Mouse (Mus musculus) CD4-positive helper T cell, adult 2 months (primary cell): ENCODE data around the gene Fxyd6.

Source experiments
- DNase-seq: peaks from one replicate; pipeline ENCODE4 v3.0.0-alpha.2; 2012; ENCODE audit warnings: low read depth, missing footprints, low spot score

The Fxyd6 gene

GRCm38 (mm10) chr9:45411803-45412202 is 41.8 kb downstream of the Fxyd6 start:
- DNase-seq, result peak; percentile 71

GRCm38 (mm10) chr9:45412287-45412686 is 42.3 kb downstream of the Fxyd6 start:
- peak; percentile 86 for DNase-seq

- no peak for DNase-seq
Measured at GRCm38 (mm10) chr9:45412700-45413477, 42.9 kb downstream of the Fxyd6 start.

- peak; percentile 43 for DNase-seq
Measured at GRCm38 (mm10) chr9:45413478-45414140, 43.6 kb downstream of the Fxyd6 start.

GRCm38 (mm10) chr9:45415912-45416311 is 45.9 kb downstream of the Fxyd6 start:
- DNase-seq, result no peak

- DNase-seq, result peak; percentile 82
Measured at GRCm38 (mm10) chr9:45417245-45417644, 47.3 kb downstream of the Fxyd6 start.

GRCm38 (mm10) chr9:45418252-45418651 is 48.3 kb downstream of the Fxyd6 start:
- DNase-seq, result no peak

- DNase-seq, result peak; percentile 32
Measured at GRCm38 (mm10) chr9:45421209-45421608, 51.2 kb downstream of the Fxyd6 start.

GRCm38 (mm10) chr9:45422761-45423298 is 52.8 kb downstream of the Fxyd6 start:
- no peak for DNase-seq

GRCm38 (mm10) chr9:45426456-45426855 is 56.5 kb downstream of the Fxyd6 start, which contains the start of gene Dscaml1:
TSS of gene Dscaml1 (plus strand) at chr9:45426628.
- DNase-seq, result no peak

- DNase-seq, result no peak
Measured at GRCm38 (mm10) chr9:45429392-45429791, 59.4 kb downstream of the Fxyd6 start.

- DNase-seq, result no peak
Measured at GRCm38 (mm10) chr9:45429951-45430697, 60.1 kb downstream of the Fxyd6 start.

GRCm38 (mm10) chr9:45430698-45430959 is 60.6 kb downstream of the Fxyd6 start:
- no peak for DNase-seq

GRCm38 (mm10) chr9:45431150-45431549 is 61.2 kb downstream of the Fxyd6 start:
- DNase-seq, result no peak

GRCm38 (mm10) chr9:45432639-45433038 is 62.7 kb downstream of the Fxyd6 start:
- DNase-seq, result no peak

GRCm38 (mm10) chr9:45433119-45433518 is 63.1 kb downstream of the Fxyd6 start:
- no peak for DNase-seq

- DNase-seq, result no peak
Measured at GRCm38 (mm10) chr9:45434171-45434570, 64.2 kb downstream of the Fxyd6 start.

GRCm38 (mm10) chr9:45439025-45439424 is 69.0 kb downstream of the Fxyd6 start:
- DNase-seq, result no peak

GRCm38 (mm10) chr9:45440083-45440784 is 70.2 kb downstream of the Fxyd6 start:
- no peak for DNase-seq

GRCm38 (mm10) chr9:45444251-45444798 is 74.3 kb downstream of the Fxyd6 start:
- no peak for DNase-seq
